Mouse (Mus musculus) heart, adult 2 months (tissue): Measurements from ENCODE around the gene Spint5.

Source experiments
- CTCF ChIP-seq: fragments of 200-600 bp; IDR thresholded peaks from 2 replicates; pipeline ENCODE4 v1.8.1; 2022; ENCODE audit warnings: antibody characterized with exemption, mild to moderate bottlenecking, moderate library complexity
- POLR2A ChIP-seq: fragments of 200-500 bp; IDR thresholded peaks from 2 replicates; pipeline ENCODE4 v1.6.1; 2011; ENCODE audit warnings: mild to moderate bottlenecking, low read depth, low read length, control low read depth; ENCODE audit not compliant: insufficient read depth

DNA sequence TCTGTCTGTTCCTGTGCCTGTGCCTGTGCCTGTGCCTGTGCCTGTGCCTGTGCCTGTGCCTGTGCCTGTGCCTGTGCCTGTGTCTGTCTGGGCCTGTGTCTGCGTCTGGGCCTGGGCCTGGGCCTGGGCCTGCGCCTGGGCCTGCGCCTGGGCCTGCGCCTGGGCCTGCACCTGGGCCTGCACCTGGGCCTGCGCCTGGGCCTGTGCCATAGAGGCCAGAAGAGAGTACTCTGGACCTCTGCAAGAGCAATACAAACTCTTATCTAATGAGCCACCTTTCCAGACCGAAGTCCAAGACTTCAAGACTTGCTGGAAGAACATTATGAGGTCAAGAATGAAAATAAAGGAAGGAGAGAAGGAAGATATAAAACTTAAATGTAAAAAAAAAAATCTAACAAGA, 9.8 kb upstream of the Spint5 start:
- TF ChIP-seq POLR2A: no peak
- no peak for TF ChIP-seq CTCF
